Mouse (Mus musculus): ENCODE measurements around the gene Nt5c2.

- TF ChIP-seq GATA1 (IDR thresholded peaks at IDR 0.05; ENCODE audit: borderline replicate concordance, low read length) (peak; percentile 73; the same call in 1 of the 3 replicates), FLI1 (IDR thresholded peaks at IDR 0.05; ENCODE audit: low read length) (no peak)
These were observed 35.8 kb downstream of the Nt5c2 start for GRCm38 (mm10) chr19:46978920-46979780.
